Mouse (Mus musculus): ENCODE data around the gene Ece1. TPM values are rescaled to one million over a fixed set of nuclear protein-coding genes. Genes with fewer than 3 reads are reported as not detected.

The Ece1 gene
- total and polyA plus RNA-seq, 2 experiments from 2014 or later = 23.7 to 36.3 TPM

DNA sequence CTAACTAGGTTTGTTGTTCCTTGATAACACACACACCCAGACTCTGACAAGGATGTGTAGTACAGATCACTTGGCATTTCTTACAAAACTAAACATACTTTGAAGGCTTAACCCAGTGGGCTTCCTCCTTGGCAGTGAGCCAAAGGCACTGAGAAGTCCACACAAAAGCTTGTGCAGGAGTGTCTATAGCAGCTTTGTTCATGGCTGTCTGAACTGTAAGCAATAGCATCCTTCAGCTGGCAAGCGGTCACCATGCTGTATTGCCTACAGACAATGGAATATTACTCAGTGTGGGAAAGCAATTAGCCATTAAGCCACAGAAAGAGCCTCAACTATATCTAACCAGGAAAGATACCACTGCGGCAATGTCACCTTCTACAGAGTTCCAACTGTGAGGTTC is 42.5 kb upstream of the Ece1 start:
- no peak for ATAC-seq (ENCODE audit: low FRiP score)

DNA sequence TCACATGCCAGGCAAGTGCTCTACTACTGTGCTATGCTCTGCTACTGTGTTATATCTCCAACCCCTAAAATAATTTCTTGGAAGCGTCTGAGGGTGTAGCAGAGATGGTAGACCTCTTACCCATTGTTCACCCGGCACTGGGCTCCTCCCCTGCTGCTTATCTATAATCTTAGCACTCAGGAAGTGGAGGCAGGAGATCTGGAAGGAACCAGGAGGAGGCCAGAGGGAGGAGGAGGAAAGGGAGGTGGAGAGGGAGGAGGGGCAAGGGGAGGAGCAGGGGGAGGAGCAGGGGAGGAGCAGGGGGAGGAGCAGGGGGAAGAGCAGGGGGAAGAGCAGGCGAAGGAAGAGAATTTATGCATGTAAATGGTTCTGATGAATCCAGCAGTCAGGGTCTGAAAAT is 41.3 kb upstream of the Ece1 start:
- no peak for TF ChIP-seq CTCF (IDR thresholded peaks at IDR 0.05)
- Histone ChIP-seq H3K27me3 (ENCODE audit: insufficient read depth, low read length) (no peaks in the 10 kb centered on the region), H3K4me2 (ENCODE audit: low read depth, low read length, poor library complexity, severe bottlenecking) (no peak overlapping the region), H3K4me3 (ENCODE audit: low read depth, low read length) (no peak overlapping the region), H3K27ac (ENCODE audit: low read depth, low read length) (no peak overlapping the region), H3K9ac (replicated peaks; ENCODE audit: low read length, poor library complexity, severe bottlenecking) (no peak overlapping the region), H3K9me3 (ENCODE audit: low read length) (no peaks in the 10 kb centered on the region), H3K36me3 (ENCODE audit: insufficient read depth, low read length) (no peaks in the 10 kb centered on the region), H3K4me1 (ENCODE audit: insufficient read depth, low read length) (no peaks in the 10 kb centered on the region)
- no peak for ATAC-seq (ENCODE audit: low FRiP score)
- no peak for DNase-seq (ENCODE audit: low spot score)
- 52% methylated on average over 3 of the region's 3 CpGs for WGBS

More for the DNA sequence above, 42.5 kb upstream of the Ece1 start:
- H3K9ac ChIP-seq (replicated peaks; ENCODE audit: low read length, poor library complexity, severe bottlenecking) = no peak overlapping the region
- DNase-seq (ENCODE audit: low spot score) = peak; percentile 50
- H3K9me3 ChIP-seq (ENCODE audit: low read length) = no peaks in the 10 kb centered on the region
- no peaks in the 10 kb centered on the region for H3K4me1 ChIP-seq (ENCODE audit: insufficient read depth, low read length)
- H3K36me3 ChIP-seq (ENCODE audit: insufficient read depth, low read length) = no peaks in the 10 kb centered on the region
- H3K27ac ChIP-seq (ENCODE audit: low read depth, low read length) = no peak overlapping the region
- H3K27me3 ChIP-seq (ENCODE audit: insufficient read depth, low read length) = no peaks in the 10 kb centered on the region
- TF ChIP-seq CTCF (IDR thresholded peaks at IDR 0.05) = no peak
- WGBS = 32% methylated on average over 2 of the region's 2 CpGs
- H3K4me2 ChIP-seq (ENCODE audit: low read depth, low read length, poor library complexity, severe bottlenecking) = no peak overlapping the region
- no peak overlapping the region for H3K4me3 ChIP-seq (ENCODE audit: low read depth, low read length)

DNA sequence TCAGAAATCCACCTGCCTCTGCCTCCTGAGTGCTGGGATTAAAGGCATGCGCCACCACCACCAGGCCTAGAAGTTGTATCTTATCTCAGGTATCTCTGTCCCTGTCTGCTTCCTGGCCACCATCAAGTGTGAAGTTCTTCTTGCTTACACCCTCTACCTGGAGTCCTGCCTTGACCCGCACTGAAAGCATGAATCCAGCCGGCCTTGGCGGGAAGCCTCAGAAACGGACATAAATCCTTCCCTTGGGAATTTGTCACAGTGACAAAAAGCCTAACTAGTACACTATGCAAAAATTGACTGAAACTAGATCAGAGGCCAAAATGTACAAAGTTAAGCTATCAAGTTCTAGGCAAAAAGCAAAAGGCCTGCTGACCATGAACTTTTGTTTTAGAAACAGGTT is 39.5 kb upstream of the Ece1 start:
- Histone ChIP-seq H3K4me3 (ENCODE audit: low read depth, low read length) (no peak overlapping the region), H3K9ac (replicated peaks; ENCODE audit: low read length, poor library complexity, severe bottlenecking) (no peak overlapping the region), H3K9me3 (ENCODE audit: low read length) (no peaks in the 10 kb centered on the region), H3K27ac (ENCODE audit: low read depth, low read length) (no peak overlapping the region), H3K27me3 (ENCODE audit: insufficient read depth, low read length) (no peaks in the 10 kb centered on the region), H3K4me2 (ENCODE audit: low read depth, low read length, poor library complexity, severe bottlenecking) (no peak overlapping the region), H3K36me3 (ENCODE audit: insufficient read depth, low read length) (no peaks in the 10 kb centered on the region), H3K4me1 (ENCODE audit: insufficient read depth, low read length) (no peaks in the 10 kb centered on the region)
- WGBS = 94% methylated on average over 5 of the region's 5 CpGs
- ATAC-seq (ENCODE audit: low FRiP score) (no peak), DNase-seq (ENCODE audit: low spot score) (no peak)
- TF ChIP-seq CTCF (IDR thresholded peaks at IDR 0.05) = no peak

DNA sequence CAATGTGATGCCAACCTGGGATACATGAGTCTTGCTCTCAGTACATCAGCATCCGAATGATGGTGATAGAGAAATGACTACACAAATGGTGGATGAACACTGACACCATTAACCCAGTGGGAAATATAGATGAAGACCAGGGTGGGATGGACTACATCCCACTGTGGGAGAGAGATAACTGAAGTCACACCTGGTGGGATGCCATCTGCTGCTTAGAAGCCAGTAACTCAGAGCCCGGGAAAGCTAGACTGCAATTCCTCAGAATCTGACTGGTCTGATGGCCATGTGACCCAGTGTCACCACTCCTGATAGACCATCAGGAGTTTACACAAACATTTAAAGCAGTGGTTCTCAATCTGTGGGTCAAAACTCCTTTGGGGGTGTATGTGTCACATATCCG is 38.5 kb upstream of the Ece1 start:
- WGBS = 81% methylated on average over 3 of the region's 3 CpGs
- H3K27me3 ChIP-seq (ENCODE audit: insufficient read depth, low read length) = no peaks in the 10 kb centered on the region
- H3K9me3 ChIP-seq (ENCODE audit: low read length) = no peaks in the 10 kb centered on the region
- H3K4me2 ChIP-seq (ENCODE audit: low read depth, low read length, poor library complexity, severe bottlenecking) = no peak overlapping the region
- H3K27ac ChIP-seq (ENCODE audit: low read depth, low read length) = no peak overlapping the region
- DNase-seq (ENCODE audit: low spot score) = no peak
- ATAC-seq (ENCODE audit: low FRiP score) = no peak
- no peaks in the 10 kb centered on the region for H3K4me1 ChIP-seq (ENCODE audit: insufficient read depth, low read length)
- H3K36me3 ChIP-seq (ENCODE audit: insufficient read depth, low read length) = no peaks in the 10 kb centered on the region
- H3K4me3 ChIP-seq (ENCODE audit: low read depth, low read length) = no peak overlapping the region
- no peak overlapping the region for H3K9ac ChIP-seq (replicated peaks; ENCODE audit: low read length, poor library complexity, severe bottlenecking)
- TF ChIP-seq CTCF (IDR thresholded peaks at IDR 0.05) = no peak

DNA sequence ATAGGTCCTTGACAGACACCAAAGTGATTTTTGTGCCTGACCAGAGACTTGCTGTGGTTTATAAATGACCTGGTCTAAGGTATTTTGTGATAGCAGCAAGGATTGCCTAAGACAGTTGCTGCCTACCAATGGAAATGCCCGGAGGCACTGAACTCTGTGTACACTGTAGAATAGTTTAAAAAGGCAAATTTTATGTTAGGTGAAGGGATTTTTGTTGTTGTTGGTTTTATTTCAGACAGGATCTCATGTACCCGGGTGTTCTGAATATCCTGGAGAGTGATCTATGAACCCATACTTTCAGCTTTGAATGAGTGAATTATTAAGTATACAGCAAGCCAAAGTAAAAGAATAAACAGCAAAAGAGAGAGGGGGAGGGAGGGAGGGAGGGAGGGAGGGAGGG is 37.2 kb upstream of the Ece1 start:
- no peak for DNase-seq (ENCODE audit: low spot score)
- H3K4me3 ChIP-seq (ENCODE audit: low read depth, low read length) = no peak overlapping the region
- no peak for TF ChIP-seq CTCF (IDR thresholded peaks at IDR 0.05)

DNA sequence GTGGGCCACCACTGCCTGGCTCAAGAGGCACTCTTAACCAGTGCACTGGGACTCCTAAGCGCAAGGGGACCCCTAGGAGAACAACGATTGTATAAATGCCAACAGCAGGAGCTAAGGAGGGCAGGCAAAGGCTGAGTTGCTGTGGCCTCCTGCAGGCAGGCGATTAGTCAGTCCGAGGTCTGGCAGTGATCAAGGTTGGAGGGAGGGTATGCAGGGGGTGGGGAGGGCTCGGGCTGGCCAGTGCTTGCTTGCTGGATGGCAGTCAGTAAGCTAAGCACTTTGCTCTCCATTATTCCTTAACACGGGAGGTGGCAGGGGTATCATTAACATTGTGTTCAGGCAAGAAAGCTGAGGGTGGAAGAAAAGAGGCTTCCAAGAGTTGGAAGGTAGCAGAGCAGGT is 31.7 kb upstream of the Ece1 start:
- Histone ChIP-seq H3K4me1 (ENCODE audit: insufficient read depth, low read length) (peaks cover 1% of the 10 kb centered on the region; the same call in 1 of the 2 replicates), H3K27ac (ENCODE audit: low read depth, low read length) (no peak overlapping the region), H3K9me3 (ENCODE audit: low read length) (no peaks in the 10 kb centered on the region), H3K4me2 (ENCODE audit: low read depth, low read length, poor library complexity, severe bottlenecking) (no peak overlapping the region), H3K36me3 (ENCODE audit: insufficient read depth, low read length) (no peaks in the 10 kb centered on the region), H3K4me3 (ENCODE audit: low read depth, low read length) (no peak overlapping the region), H3K27me3 (ENCODE audit: insufficient read depth, low read length) (no peaks in the 10 kb centered on the region), H3K9ac (replicated peaks; ENCODE audit: low read length, poor library complexity, severe bottlenecking) (no peak overlapping the region)
- ATAC-seq (ENCODE audit: low FRiP score) (no peak), DNase-seq (ENCODE audit: low spot score) (no peak)
- whole genome bisulfite sequencing = 20% methylated on average over 6 of the region's 6 CpGs
- no peak for TF ChIP-seq CTCF (IDR thresholded peaks at IDR 0.05)

More for the DNA sequence above, 37.2 kb upstream of the Ece1 start:
- ATAC-seq (ENCODE audit: low FRiP score) = no peak
- Histone ChIP-seq H3K27me3 (ENCODE audit: insufficient read depth, low read length) (no peaks in the 10 kb centered on the region), H3K36me3 (ENCODE audit: insufficient read depth, low read length) (no peaks in the 10 kb centered on the region), H3K9me3 (ENCODE audit: low read length) (no peaks in the 10 kb centered on the region), H3K4me2 (ENCODE audit: low read depth, low read length, poor library complexity, severe bottlenecking) (no peak overlapping the region), H3K4me1 (ENCODE audit: insufficient read depth, low read length) (no peaks in the 10 kb centered on the region), H3K27ac (ENCODE audit: low read depth, low read length) (no peak overlapping the region), H3K9ac (replicated peaks; ENCODE audit: low read length, poor library complexity, severe bottlenecking) (no peak overlapping the region)
- WGBS = 77% methylated on average over 2 of the region's 2 CpGs
